ENCODE assay signal across 26 mouse cellular contexts in the genomic region with DNA sequence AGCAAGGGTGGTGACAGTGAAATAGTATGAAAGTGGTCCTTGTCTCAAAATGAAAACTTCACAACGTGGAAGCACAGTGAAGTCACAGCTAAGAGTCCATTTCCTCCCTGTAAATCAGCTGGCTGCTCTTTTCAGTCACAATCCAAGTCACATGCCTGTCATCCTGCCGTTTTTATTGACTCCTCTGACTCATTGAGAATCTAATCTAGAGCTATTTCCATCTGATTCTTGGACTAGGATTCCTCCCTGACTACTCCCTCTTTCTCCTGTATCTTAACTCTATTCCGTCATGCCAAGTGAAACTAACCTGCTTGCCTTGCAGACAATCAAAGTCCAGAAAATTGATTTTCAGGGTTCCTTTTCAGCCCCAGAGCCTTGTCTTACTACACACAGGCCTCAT. TPM values are rescaled to one million over a fixed set of nuclear protein-coding genes. Genes with fewer than 3 reads are reported as not detected.
DNase-seq lines count a peak whose midpoint lies in the region; ATAC-seq and TF ChIP-seq lines count a peak whose summit lies in the region.
"Had no signal": no experiment of that assay in that cellular context is flagged by ENCODE, and none has a peak within 500 bp of the region (broad histone marks: within the 10 kb centered on the region; RNA-seq: fewer than 3 reads in every experiment).

No protein-coding gene starts in this region.

- no peak for TF ChIP-seq CTCF in bone marrow macrophage, adult 2 months (IDR thresholded peaks at IDR 0.05; ENCODE audit: low read depth, low read length)
- TF ChIP-seq CTCF in intestine, postnatal 0 days (IDR thresholded peaks at IDR 0.05; ENCODE audit: low read depth) = no peak
- no peak for TF ChIP-seq CTCF in small intestine, adult 2 months (IDR thresholded peaks at IDR 0.05; ENCODE audit: extremely low read depth, insufficient read length, insufficient replicate concordance, low read depth, low read length)

- no peaks in the 10 kb centered on the region for H3K9me3 ChIP-seq in intestine, embryonic 15.5 days
- H3K9me3 ChIP-seq in intestine, postnatal 0 days (ENCODE audit: control insufficient read depth) = no peaks in the 10 kb centered on the region
- H3K9me3 ChIP-seq: embryonic facial prominence, embryonic 13.5 days; embryonic facial prominence, embryonic 15.5 days; forebrain, embryonic 10.5 days; forebrain, embryonic 12.5 days had no signal

- peaks cover 6% of the 10 kb centered on the region; the same call in 1 of the 2 replicates for H3K4me1 ChIP-seq in bone marrow macrophage, adult 2 months (ENCODE audit: control insufficient read depth, insufficient read depth, low read length)
- H3K4me1 ChIP-seq in intestine, embryonic 15.5 days (replicated peaks) = no peaks in the 10 kb centered on the region
- no peaks in the 10 kb centered on the region for H3K4me1 ChIP-seq in intestine, postnatal 0 days (replicated peaks; ENCODE audit: control insufficient read depth, insufficient read depth, low read length)
- H3K4me1 ChIP-seq in small intestine, adult 2 months (ENCODE audit: control insufficient read depth, insufficient read depth, insufficient read length, low read length) = no peaks in the 10 kb centered on the region
- H3K4me1 ChIP-seq: embryonic facial prominence, embryonic 13.5 days; embryonic facial prominence, embryonic 15.5 days; forebrain, embryonic 10.5 days; forebrain, embryonic 12.5 days had no signal

- no peaks in the 10 kb centered on the region for H3K27me3 ChIP-seq in intestine, embryonic 15.5 days (replicated peaks)
- no peaks in the 10 kb centered on the region for H3K27me3 ChIP-seq in intestine, postnatal 0 days (replicated peaks; ENCODE audit: control insufficient read depth, insufficient read depth, low read length)
- H3K27me3 ChIP-seq in small intestine, adult 2 months (ENCODE audit: control insufficient read depth, insufficient read depth, low read length) = no peaks in the 10 kb centered on the region
- H3K27me3 ChIP-seq: embryonic facial prominence, embryonic 13.5 days; embryonic facial prominence, embryonic 15.5 days; forebrain, embryonic 12.5 days had no signal

- no peak for DNase-seq in T-cell, adult 2 months (ENCODE audit: low spot score)
- DNase-seq in heart, postnatal 14 days = no peak
- DNase-seq in right cerebral cortex, postnatal 10 days (ENCODE audit: low spot score in 2 of 2) = no peak
- DNase-seq in left cerebral cortex, adult 8-10 months (ENCODE audit: low spot score in 2 of 2) = no peak
- DNase-seq: adrenal gland, adult 8-10 months; adrenal gland, postnatal 14 days; adrenal gland, postnatal 36 days; cerebellum, adult 11 months; cerebellum, adult 18-20 months; cerebellum, adult 8-10 months; cerebellum, adult 9-11 months; cerebellum, postnatal 14 days; cerebellum, postnatal 36 days; embryo, embryonic 11 days had no signal

- no peaks in the 10 kb centered on the region for H3K36me3 ChIP-seq in intestine, embryonic 15.5 days
- 0 out of 2 replicates have a peak, but pooled peaks cover 3% of the 10 kb centered on the region for H3K36me3 ChIP-seq in intestine, postnatal 0 days (ENCODE audit: control insufficient read depth, insufficient read depth)
- H3K36me3 ChIP-seq in small intestine, adult 2 months (ENCODE audit: control insufficient read depth, insufficient read depth, low read length) = peaks cover 7% of the 10 kb centered on the region
- H3K36me3 ChIP-seq: embryonic facial prominence, embryonic 13.5 days; embryonic facial prominence, embryonic 15.5 days; forebrain, embryonic 10.5 days; forebrain, embryonic 12.5 days had no signal

- peak; percentile 71 for ATAC-seq in intestine, embryonic 15.5 days
- ATAC-seq in intestine, postnatal 0 days = peak; percentile 93
- ATAC-seq: activated CD4-positive, CD25-positive, alpha-beta regulatory T cell, adult 4 months; forebrain, embryonic 14.5 days; forebrain, embryonic 16.5 days had no signal

- intact Hi-C loops in heart, postnatal 14 days (cut with DNase I) = no loop called here

- H3K4me2 ChIP-seq in intestine, embryonic 15.5 days (replicated peaks) = no peak overlapping the region
- no peak overlapping the region for H3K4me2 ChIP-seq in intestine, postnatal 0 days (replicated peaks; ENCODE audit: low read depth)
- H3K4me2 ChIP-seq: embryonic facial prominence, embryonic 13.5 days; embryonic facial prominence, embryonic 15.5 days; forebrain, embryonic 12.5 days had no signal

- H3K9ac ChIP-seq in intestine, embryonic 15.5 days = no peak overlapping the region
- H3K9ac ChIP-seq in intestine, postnatal 0 days (ENCODE audit: low read depth, low read length) = no peak overlapping the region
- H3K9ac ChIP-seq: embryonic facial prominence, embryonic 13.5 days; embryonic facial prominence, embryonic 15.5 days; forebrain, embryonic 12.5 days had no signal

- peak overlapping the region; percentile 72 for H3K27ac ChIP-seq in bone marrow macrophage, adult 2 months (ENCODE audit: insufficient read depth, low read depth, low read length)
- no peak overlapping the region for H3K27ac ChIP-seq in intestine, embryonic 15.5 days
- peak overlapping the region; percentile 68 for H3K27ac ChIP-seq in intestine, postnatal 0 days (ENCODE audit: low read depth, low read length)
- peak overlapping the region; percentile 87 for H3K27ac ChIP-seq in small intestine, adult 2 months (ENCODE audit: insufficient read depth, low read depth, low read length)
- H3K27ac ChIP-seq: embryonic facial prominence, embryonic 13.5 days; embryonic facial prominence, embryonic 15.5 days; forebrain, embryonic 10.5 days; forebrain, embryonic 12.5 days had no signal

- TF ChIP-seq POLR2A in bone marrow macrophage, adult 2 months (IDR thresholded peaks at IDR 0.05; ENCODE audit: borderline replicate concordance, low read depth, low read length) = no peak
- no peak for TF ChIP-seq POLR2A in small intestine, adult 2 months (IDR thresholded peaks at IDR 0.05; ENCODE audit: low read depth, low read length)

- H3K4me3 ChIP-seq in bone marrow macrophage, adult 2 months (ENCODE audit: insufficient read depth, low read length) = 0 out of 2 replicates have a peak overlapping the region, but pooled peaks have one; percentile 23
- H3K4me3 ChIP-seq in intestine, embryonic 15.5 days (replicated peaks) = no peak overlapping the region
- no peak overlapping the region for H3K4me3 ChIP-seq in intestine, postnatal 0 days (ENCODE audit: low read depth, low read length)
- H3K4me3 ChIP-seq in small intestine, adult 2 months (ENCODE audit: low read depth, low read length) = no peak overlapping the region
- H3K4me3 ChIP-seq: embryonic facial prominence, embryonic 13.5 days; embryonic facial prominence, embryonic 15.5 days; erythroblast, embryonic 14.5 days; forebrain, embryonic 10.5 days; forebrain, embryonic 12.5 days had no signal

- 48% methylated on average over 3 of the region's 3 CpGs for WGBS in intestine, embryonic 15.5 days
- WGBS in intestine, postnatal 0 days = 41% methylated on average over 3 of the region's 3 CpGs
- WGBS in small intestine, adult 2 months = 30% methylated on average over 3 of the region's 3 CpGs

RNA-seq across cellular contexts. Expression of gene Gk, which starts 20.6 kb away (rescaled TPM):
- 9.6 and 11.5 TPM in 2 replicates for polyA plus RNA-seq in bone marrow macrophage, adult 2 months (2012; ENCODE audit: insufficient read depth, insufficient read length, missing spikeins)
- polyA plus RNA-seq in intestine, embryonic 15.5 days (2015; fragmentation: Nextera tagmentation; extraction: Ambion mirVana) = 24.5 and 25.4 TPM in 2 replicates
- 78.9 and 83.3 TPM in 2 replicates for polyA plus RNA-seq in intestine, postnatal 0 days (2015; fragmentation: Nextera tagmentation; extraction: Ambion mirVana)
- 1.8 and 11.9 TPM in 2 replicates for polyA plus RNA-seq in small intestine, adult 2 months (2012; rRNA removed)
- total RNA-seq in heart, postnatal 14 days (2021) = 10 to 100 TPM; 24.9 to 34.1 TPM
- total RNA-seq in left cerebral cortex, adult 8-10 months (2022) = 10 to 100 TPM; 21.9 to 26.2 (median 24.3) TPM
- polyA plus RNA-seq: erythroblast, embryonic 14.5 days had no signal
